Mouse (Mus musculus): ENCODE data around the gene Baiap2l1.

- no peak for TF ChIP-seq CTCF (IDR thresholded peaks at IDR 0.05; ENCODE audit: low read depth)
- no peak for TF ChIP-seq EP300 (IDR thresholded peaks at IDR 0.05; ENCODE audit: low read depth)
Observed at GRCm38 (mm10) chr5:144313335-144313734, 44.6 kb downstream of the Baiap2l1 start.

Data from heart, postnatal 0 days (tissue).